Mouse (Mus musculus): Measurements from ENCODE around the gene Cdc73. TPM values are rescaled to one million over a fixed set of nuclear protein-coding genes. Genes with fewer than 3 reads are reported as not detected.
"Not testable (repeated sequence)": the region's sequence is repeated elsewhere in the genome, so short reads cannot be mapped to it uniquely, and the experiment has no call there.

The Cdc73 gene
- total RNA-seq, 2 experiments from 2014 or later = 74.4 to 75.1 TPM

DNA sequence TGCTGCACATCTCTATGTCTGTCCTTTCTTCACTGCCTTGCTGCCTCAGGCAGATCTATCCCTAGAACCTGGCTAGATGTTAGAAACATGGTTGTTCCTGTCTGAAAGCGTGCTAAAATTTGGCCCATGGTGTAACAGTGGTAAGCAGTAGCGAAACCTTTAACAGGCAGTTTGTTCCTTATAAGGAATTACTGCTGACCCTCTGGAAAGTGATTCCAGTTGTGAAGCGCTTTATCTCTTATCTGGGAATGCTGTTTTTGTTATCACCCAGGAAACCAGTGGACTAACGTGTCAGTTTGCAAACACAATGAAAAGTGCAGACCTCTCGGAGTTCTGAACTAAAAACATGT is 7.9 kb upstream of the Cdc73 start:
- no peak for TF ChIP-seq CTCF (conservative IDR thresholded peaks at IDR 0.05)
- Histone ChIP-seq H3K27ac (no peak overlapping the region), H3K4me3 (no peak overlapping the region)
- no peak for DNase-seq (ENCODE audit: low spot score in 2 of 2)

DNA sequence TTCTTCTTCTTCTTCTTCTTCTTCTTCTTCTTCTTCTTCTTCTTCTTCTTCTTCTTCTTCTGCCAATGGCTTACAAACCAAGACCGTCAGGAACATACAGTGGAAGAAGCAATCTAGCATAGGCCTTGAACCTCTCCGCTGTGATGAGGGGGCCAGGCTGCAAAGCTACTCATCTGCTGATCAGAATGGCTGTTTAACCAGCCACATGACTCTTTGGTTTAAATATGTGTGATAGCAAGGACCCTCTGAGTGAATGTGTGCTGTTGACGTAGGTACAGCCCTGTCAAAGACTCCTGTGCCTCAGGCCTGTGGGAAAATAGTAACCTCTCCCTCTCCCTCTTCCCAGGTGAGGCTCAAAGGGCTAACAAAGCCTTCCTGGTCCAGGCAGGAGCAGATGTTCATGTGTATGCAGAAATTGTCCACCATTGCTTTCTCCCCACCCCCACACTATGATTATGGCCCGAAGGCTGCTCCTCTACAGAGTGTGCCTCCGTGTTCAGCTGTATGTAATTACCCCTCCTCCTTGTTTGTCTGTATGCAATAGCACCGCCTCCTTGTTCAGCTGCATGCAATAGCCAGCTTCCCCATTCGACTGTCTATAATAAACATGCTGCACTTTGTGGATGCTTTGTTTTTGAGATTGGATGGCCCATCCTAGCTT is 7.4 kb upstream of the Cdc73 start:
- no peak for TF ChIP-seq CTCF (conservative IDR thresholded peaks at IDR 0.05)

DNA sequence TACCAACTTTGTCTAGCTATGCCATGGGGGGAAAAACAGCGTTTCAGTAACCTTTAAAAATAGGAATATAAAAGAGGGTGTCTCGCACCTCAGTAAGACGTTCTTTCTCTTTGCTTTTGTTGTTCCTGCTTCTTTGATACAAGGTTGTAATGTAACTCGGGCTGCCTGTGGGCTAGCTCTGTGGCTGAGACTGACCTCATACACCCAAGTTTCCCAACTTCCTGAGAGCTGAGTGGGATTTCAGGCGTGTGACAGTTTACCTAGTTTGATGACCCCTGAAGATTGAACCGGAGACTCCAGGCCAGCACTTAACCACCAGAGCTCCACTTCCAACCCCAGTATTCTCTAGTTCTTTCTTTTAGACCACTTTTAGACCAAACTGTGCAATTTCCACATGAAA is 5.7 kb upstream of the Cdc73 start:
- H3K27ac ChIP-seq = no peak overlapping the region
- H3K4me3 ChIP-seq = no peak overlapping the region
- TF ChIP-seq CTCF (conservative IDR thresholded peaks at IDR 0.05) = no peak
- no peak for DNase-seq (ENCODE audit: low spot score in 2 of 2)

More for the DNA sequence above, 7.4 kb upstream of the Cdc73 start:
- H3K4me3 ChIP-seq = no peak overlapping the region
- no peak overlapping the region for H3K27ac ChIP-seq
- no peak for DNase-seq (ENCODE audit: low spot score in 2 of 2)

DNA sequence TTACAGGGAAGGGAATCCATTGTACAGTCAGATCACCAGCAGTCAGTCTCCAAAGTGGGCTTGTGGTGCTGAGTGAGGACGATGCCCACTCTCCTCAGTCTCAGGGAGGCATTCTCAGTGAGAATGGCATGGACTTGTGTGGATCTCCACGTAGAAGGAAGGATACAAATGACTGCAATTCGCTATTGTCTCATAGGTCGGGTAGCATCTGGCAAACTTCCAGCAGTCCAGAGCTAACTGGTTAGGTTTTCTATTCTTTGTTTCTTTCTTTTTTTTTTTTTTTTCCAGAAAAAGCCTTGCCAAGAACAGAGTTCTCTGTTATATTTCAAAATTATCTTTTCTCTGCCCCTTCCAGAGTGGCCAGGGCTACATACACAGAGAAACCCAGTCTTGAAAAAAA is 4.3 kb upstream of the Cdc73 start:
- Histone ChIP-seq H3K4me3 (no peak overlapping the region), H3K27ac (no peak overlapping the region)
- TF ChIP-seq CTCF (conservative IDR thresholded peaks at IDR 0.05) = no peak
- no peak for DNase-seq (ENCODE audit: low spot score in 2 of 2)

DNA sequence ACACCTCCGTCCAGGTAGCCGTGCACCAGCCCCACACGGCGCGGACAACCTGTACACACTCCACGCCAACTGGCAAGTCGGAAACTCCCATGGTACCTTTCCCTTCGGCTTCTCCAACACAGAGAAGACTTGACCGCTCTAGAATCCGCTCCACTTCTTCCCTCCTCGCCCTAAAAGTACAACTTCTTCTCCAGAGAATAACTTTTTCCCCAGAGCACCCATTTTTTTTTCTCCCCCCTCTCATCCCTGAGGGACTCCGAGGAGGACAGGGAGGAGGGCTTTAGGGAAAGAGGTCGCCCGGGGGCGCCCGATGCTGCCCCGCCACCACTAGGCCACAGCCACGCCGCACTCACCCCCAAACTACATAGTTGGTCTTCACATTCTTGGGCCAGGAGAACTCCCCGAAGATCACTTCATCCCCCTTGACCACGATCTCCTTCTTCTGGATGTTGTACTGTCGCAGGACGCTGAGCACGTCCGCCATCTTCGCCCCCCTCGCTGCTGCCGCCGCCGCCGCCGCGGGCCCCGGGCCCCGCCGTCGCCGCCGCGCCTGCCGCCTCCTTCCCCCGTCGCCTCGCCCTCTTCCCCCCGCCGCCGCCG is 452 bp downstream of the Cdc73 start:
- Histone ChIP-seq H3K4me3 (peak overlapping the region; percentile 96), H3K27ac (peak overlapping the region; percentile 91)
- DNase-seq (ENCODE audit: low spot score in 2 of 2) = peak; percentile 11 to 13
- TF ChIP-seq CTCF (conservative IDR thresholded peaks at IDR 0.05) = no peak

DNA sequence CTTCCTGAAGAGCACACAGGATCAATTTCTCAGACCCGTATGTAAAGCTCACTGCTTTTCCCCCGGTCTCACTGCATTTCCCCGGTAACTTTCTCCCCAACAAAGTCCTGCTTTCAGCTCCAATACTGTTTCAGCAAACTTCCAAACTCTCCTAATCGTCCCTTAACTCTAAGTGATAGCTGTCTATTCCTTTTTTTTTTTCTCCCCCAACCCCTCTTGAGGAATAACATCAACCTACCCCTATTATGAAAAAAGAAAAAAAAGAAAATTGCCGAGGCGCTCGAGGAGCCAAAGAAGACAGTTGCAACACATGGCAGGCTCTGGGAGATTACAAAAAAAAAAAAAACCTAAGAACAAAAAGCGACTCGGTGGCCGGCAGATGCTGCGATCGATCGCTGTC is 957 bp downstream of the Cdc73 start:
- DNase-seq (ENCODE audit: low spot score in 2 of 2) = no peak
- Histone ChIP-seq H3K4me3 (peak overlapping the region; percentile 96), H3K27ac (peak overlapping the region; percentile 91)
- TF ChIP-seq CTCF (conservative IDR thresholded peaks at IDR 0.05) = no peak

DNA sequence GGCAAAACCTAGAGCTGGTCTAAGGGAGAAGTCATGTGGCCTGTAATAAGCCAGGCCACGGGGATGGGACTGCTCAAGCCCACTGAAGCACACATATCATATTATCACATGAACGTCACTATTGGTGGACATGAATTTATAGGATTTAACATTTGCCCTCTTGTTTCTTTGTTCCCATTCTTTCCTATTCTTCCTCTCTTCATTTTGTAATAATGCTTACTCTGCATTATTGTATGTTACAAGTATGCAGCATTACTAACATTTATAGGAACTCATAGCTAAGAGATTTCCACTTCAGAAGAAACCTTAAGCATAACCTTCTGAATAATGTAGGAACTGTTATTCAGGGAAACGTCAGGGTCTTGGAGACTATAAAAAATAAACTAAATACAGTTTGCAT is 17.8 kb downstream of the Cdc73 start:
- DNase-seq (ENCODE audit: low spot score in 2 of 2) = no peak

DNA sequence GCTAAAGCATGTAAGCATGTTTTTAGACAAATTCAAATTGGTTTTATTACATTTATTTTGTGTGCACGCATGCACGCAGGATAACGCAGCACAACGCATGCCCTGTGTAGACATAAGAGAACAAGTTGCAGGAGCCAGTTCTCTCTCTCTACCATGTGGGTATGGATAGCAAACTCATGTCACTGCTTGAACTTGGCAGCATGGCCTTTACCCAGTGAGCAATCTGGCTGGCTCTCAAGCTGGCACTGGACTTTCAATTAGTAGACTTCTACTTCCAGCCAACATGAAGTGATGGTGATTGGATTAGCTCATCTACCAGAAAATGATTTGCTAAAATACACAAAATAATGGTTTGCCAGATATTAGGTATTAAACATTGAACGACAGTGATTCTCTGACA is 21.6 kb downstream of the Cdc73 start:
- TF ChIP-seq CTCF (conservative IDR thresholded peaks at IDR 0.05) = no peak
- DNase-seq (ENCODE audit: low spot score in 2 of 2) = no peak
- Histone ChIP-seq H3K4me3 (no peak overlapping the region), H3K27ac (no peak overlapping the region)

More for the DNA sequence above, 17.8 kb downstream of the Cdc73 start:
- no peak overlapping the region for H3K27ac ChIP-seq
- no peak for TF ChIP-seq CTCF (conservative IDR thresholded peaks at IDR 0.05)
- H3K4me3 ChIP-seq = no peak overlapping the region

DNA sequence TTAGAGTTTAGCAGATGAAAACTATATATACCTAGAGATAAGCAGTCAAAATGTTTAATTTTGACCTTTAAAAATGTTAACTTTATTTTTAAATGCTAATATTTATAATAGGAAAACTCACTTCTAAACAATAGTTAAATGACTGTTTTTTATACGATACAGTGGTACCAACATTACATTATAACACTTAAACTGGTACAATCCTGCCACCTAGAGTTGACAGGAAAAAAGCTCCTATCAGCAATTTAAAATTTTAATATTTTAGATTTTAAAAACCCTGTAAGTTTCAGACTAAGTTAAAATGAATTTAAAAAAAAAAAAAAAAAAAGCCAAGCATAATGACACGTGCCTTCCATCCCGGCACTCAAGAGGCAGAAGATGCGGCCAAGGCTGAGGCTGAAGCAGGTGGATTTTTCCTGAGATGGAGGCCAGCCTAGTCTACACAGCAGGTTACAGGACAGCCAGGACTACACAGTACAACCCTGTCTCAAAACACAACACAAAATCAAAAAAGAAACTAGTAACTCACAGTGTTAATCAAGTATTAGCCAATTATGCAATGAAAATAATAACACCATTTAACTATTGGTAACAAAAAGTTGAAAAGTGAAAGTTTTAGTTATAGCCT is 26.8 kb downstream of the Cdc73 start:
- TF ChIP-seq CTCF (conservative IDR thresholded peaks at IDR 0.05) = peak; percentile 77
- H3K27ac ChIP-seq = no peak overlapping the region
- DNase-seq (ENCODE audit: low spot score in 2 of 2) = peak in 1 of 2 experiments; percentile 14
- no peak overlapping the region for H3K4me3 ChIP-seq

DNA sequence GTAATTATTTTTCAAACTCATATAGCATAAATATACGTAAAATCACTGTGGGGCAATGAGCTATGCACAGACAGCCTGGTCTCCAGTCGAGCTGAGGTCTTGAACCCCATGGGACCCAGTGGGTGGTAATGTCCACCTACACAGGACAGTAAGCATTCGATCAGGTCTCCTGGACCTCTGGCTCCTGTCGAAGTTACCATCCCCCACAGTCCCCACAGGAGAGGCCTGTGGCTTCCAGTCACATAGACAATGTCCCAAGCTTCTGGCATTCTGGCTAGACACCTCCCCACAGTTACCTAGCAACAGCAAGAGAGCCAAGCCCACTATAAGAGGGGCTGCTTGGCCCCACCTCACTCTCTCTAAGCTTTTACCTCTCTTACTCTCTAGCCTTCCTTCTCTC is 37.9 kb downstream of the Cdc73 start:
- not testable (repeated sequence) for DNase-seq (ENCODE audit: low spot score in 2 of 2); H3K27ac ChIP-seq; H3K4me3 ChIP-seq

DNA sequence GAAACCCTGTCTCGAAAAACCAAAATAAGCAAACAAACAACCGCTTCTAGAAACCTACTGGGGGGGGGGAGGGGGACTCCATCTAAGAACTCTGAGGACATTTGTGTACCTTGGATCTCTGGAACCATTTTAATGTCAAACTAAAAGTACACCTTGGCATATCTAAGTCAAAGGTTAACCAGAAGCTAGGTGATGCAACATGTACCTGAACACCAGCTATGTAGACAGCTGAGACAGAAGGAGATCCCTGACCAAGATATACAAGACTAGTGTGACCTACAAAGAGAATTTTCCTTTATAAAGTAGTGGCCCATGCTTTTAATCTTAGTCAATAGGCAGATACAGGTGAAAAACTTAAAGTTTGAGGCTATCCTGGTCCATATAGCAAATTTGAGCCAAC is 39.5 kb downstream of the Cdc73 start:
- no peak for DNase-seq (ENCODE audit: low spot score in 2 of 2)
- TF ChIP-seq CTCF (conservative IDR thresholded peaks at IDR 0.05) = no peak
- H3K4me3 ChIP-seq = no peak overlapping the region
- H3K27ac ChIP-seq = no peak overlapping the region

DNA sequence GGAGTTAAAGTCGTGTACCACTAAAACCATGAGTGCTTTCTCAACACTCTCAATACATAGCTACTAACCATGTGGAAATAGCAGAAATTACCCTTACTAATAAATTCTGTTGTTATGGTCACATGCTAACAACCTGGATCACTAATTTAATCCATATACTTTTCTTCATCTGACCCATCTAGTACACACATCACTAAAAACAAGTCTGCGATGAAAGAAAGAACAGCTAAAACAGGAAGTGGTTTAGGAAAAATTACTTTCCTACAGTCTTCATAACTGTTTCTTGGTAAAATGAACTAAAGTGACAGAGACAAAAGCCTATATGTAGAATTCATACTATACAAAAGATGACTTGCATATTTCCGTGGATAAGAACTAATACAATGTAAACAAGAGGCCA is 49.0 kb downstream of the Cdc73 start:
- Histone ChIP-seq H3K4me3 (no peak overlapping the region), H3K27ac (no peak overlapping the region)
- TF ChIP-seq CTCF (conservative IDR thresholded peaks at IDR 0.05) = no peak
- DNase-seq (ENCODE audit: low spot score in 2 of 2) = no peak

DNA sequence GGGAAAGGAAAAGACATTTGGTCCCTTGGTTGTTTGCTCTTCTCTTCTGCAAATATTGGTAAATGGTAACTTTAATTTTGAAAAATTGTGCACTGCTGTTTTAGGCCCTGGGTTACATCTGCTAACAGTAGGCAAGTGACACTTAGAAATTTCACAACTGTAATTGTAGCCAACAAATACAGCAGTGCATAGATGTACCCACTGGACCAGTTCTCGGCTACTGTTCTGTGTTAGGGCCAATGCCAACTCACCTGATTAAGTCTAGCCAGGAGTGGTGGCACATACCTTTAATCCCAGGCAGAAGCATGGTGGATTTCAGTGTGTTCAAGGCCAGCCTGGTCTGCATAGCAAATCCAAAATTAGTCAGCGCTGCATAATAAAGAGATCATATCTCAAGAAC is 52.4 kb downstream of the Cdc73 start:
- Histone ChIP-seq H3K4me3 (no peak overlapping the region), H3K27ac (no peak overlapping the region)
- DNase-seq (ENCODE audit: low spot score in 2 of 2) = no peak
- no peak for TF ChIP-seq CTCF (conservative IDR thresholded peaks at IDR 0.05)

DNA sequence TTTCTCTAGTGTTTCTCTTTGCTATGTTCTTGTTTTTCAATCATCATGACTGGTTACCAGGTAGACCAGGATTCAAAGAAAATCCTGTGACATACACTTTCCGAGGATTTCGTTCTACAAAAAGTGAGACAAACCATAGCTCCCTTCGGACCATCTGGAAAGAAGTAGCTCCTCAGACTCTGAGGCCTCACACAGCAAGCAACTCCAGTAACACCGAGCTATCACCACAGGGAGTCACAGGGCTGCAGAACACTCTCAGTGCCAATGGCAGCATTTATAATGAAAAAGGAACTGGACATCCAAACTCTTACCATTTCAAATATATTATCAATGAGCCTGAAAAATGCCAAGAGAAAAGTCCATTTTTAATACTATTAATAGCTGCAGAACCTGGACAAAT is 56.5 kb downstream of the Cdc73 start:
- no peak for DNase-seq (ENCODE audit: low spot score in 2 of 2)
- Histone ChIP-seq H3K4me3 (peak overlapping the region; percentile 77), H3K27ac (peak overlapping the region; percentile 81)
- TF ChIP-seq CTCF (conservative IDR thresholded peaks at IDR 0.05) = no peak

Data from layer of hippocampus, adult 2 months (tissue).